Mouse (Mus musculus): Measurements from ENCODE around the gene Stpg2.

- TF ChIP-seq CTCF (IDR thresholded peaks at IDR 0.05; ENCODE audit: borderline replicate concordance, insufficient read depth, low read depth, low read length): no peak
- TF ChIP-seq POLR2A (IDR thresholded peaks at IDR 0.05; ENCODE audit: borderline replicate concordance, insufficient read depth, low read length): no peak
Observed at GRCm38 (mm10) chr3:139676192-139676591, 470.7 kb downstream of the Stpg2 start.
